Mouse (Mus musculus) heart, postnatal 0 days (tissue): Measurements from ENCODE around the gene Mad2l2.

Experiments used
- CTCF ChIP-seq: IDR thresholded peaks from 2 replicates; pipeline ENCODE4 v1.5.1; 2016; ENCODE audit warnings: antibody characterized with exemption, control low read depth, low read depth
- EP300 ChIP-seq: IDR thresholded peaks from 2 replicates; pipeline ENCODE4 v1.6.1; 2016; ENCODE audit warnings: antibody characterized with exemption, low read depth

GRCm38 (mm10) chr4:148166986-148167385, 36.8 kb downstream of the Mad2l2 start:
- TF ChIP-seq CTCF, result peak; percentile 62
- TF ChIP-seq EP300, result no peak
